Mouse (Mus musculus) CH12.LX (cell line): ENCODE measurements around the gene Hsd3b4. TPM values are rescaled to one million over a fixed set of nuclear protein-coding genes. Genes with fewer than 3 reads are reported as not detected.
"Not testable (repeated sequence)": the region's sequence is repeated elsewhere in the genome, so short reads cannot be mapped to it uniquely, and the experiment has no call there.

Experiments used
- DNase-seq: peaks from one replicate; pipeline ENCODE4 v3.0.0-alpha.2; 2013; ENCODE audit errors: extremely low read depth
- H3K27ac ChIP-seq: 2 replicates; pipeline ENCODE4 v1.5.1; 2012; ENCODE audit warnings: low read depth, mild to moderate bottlenecking, control low read depth, moderate library complexity; ENCODE audit not compliant: insufficient read depth
- H3K27me3 ChIP-seq: replicated peaks from 2 replicates; pipeline ENCODE3; 2012; ENCODE audit warnings: inconsistent platforms
- H3K36me3 ChIP-seq, 2 experiments: replicated peaks in 1 of 2; 2 replicates each; pipeline versions ENCODE3 to v1.6.1; 2012; ENCODE audit warnings: inconsistent platforms in 1 of 2, low read length in 1 of 2, mild to moderate bottlenecking in 1 of 2, mixed read lengths in 1 of 2, moderate library complexity in 1 of 2; ENCODE audit not compliant: control insufficient read depth in 1 of 2, insufficient read depth in 1 of 2
- H3K4me1 ChIP-seq, 2 experiments: 2 replicates each; pipeline ENCODE4 v1.6.1; 2012; ENCODE audit warnings: inconsistent platforms in 1 of 2, moderate library complexity in 1 of 2; ENCODE audit not compliant: insufficient read depth in 2 of 2, control insufficient read depth in 1 of 2
- H3K4me2 ChIP-seq: 2 replicates; pipeline ENCODE4 v1.6.1; 2012; ENCODE audit warnings: low read depth, mild to moderate bottlenecking, control low read depth; ENCODE audit not compliant: poor library complexity, insufficient read depth, severe bottlenecking
- H3K4me3 ChIP-seq, 3 experiments: fragments of 150-350 bp in 1 of 3; sonication (generic) in 1 of 3; replicated peaks in 1 of 3; 2 replicates each; pipeline versions ENCODE3 to v1.5.1; 2011 to 2012; ENCODE audit warnings: low read depth in 2 of 3, low read length in 2 of 3, mild to moderate bottlenecking in 2 of 3, moderate library complexity in 2 of 3, control low read depth in 1 of 3, improper control_type of control experiment in 1 of 3, inconsistent platforms in 1 of 3, mixed read lengths in 1 of 3; ENCODE audit not compliant: poor library complexity in 1 of 3
- H3K79me2 ChIP-seq: replicated peaks from 2 replicates; pipeline ENCODE4 v1.6.1; 2012; ENCODE audit warnings: mild to moderate bottlenecking, moderate library complexity; ENCODE audit not compliant: control insufficient read depth, poor library complexity, insufficient read depth, severe bottlenecking; ENCODE audit errors: extremely low read depth
- H3K9ac ChIP-seq: 2 replicates; pipeline ENCODE4 v1.6.1; 2012; ENCODE audit warnings: low read depth, mild to moderate bottlenecking, control low read depth, moderate library complexity; ENCODE audit not compliant: insufficient read depth
- H3K9me3 ChIP-seq: replicated peaks from 2 replicates; pipeline ENCODE3; 2012; ENCODE audit warnings: low read length, inconsistent platforms, mixed read lengths
- dilution Hi-C: fragments of 300-500 bp; cut with MboI; formaldehyde crosslinking; loops from 2 replicates; pipeline ENCODE4 v1.14.3; 2020; ENCODE audit warnings: low sequenced_read_pairs; ENCODE audit not compliant: extremely low pct_unique_long_range_greater_than_20kb, extremely low pct_ligation_motif_present
- in situ Hi-C: fragments of 300-500 bp; cut with MboI; formaldehyde crosslinking; loops from 3 replicates; pipeline ENCODE4 v1.14.3; 2019; ENCODE audit warnings: low sequenced_read_pairs, low pct_ligation_motif_present, low pct_unique_long_range_greater_than_20kb, mixed read lengths
- polyA plus RNA-seq: library from polyadenylated mRNA; unstranded; fragments of >175 nt; gene quantifications from 2 replicates; pipeline ENCODE4 v1.2.1, GENCODE M21; 2012; ENCODE audit warnings: low read depth; ENCODE audit not compliant: insufficient read length
- total RNA-seq, 2 experiments: library from RNA; depleted of rRNA; stranded (reverse); fragments of 300-350 nt in 1 of 2; fragments of >200 nt in 1 of 2; gene quantifications; 2 replicates each; pipeline ENCODE4 v1.2.3; 2012 to 2014

Hsd3b4 gene
- not detected in 2 replicates for total RNA-seq (2012; rRNA removed)
- not detected in 2 replicates for total RNA-seq (2014; rRNA removed)
- polyA plus RNA-seq: not detected in 2 replicates

- H3K9me3 ChIP-seq, H3K4me1 ChIP-seq, H3K4me3 ChIP-seq, H3K79me2 ChIP-seq, DNase-seq, H3K27me3 ChIP-seq, dilution Hi-C loops, H3K36me3 ChIP-seq, in situ Hi-C loops, H3K27ac ChIP-seq, H3K4me2 ChIP-seq, H3K9ac ChIP-seq: not testable (repeated sequence)
These were observed at the start of gene Hsd3b4 for GRCm38 (mm10) chr3:98510414-98510813. Gene Hsd3b4 (minus strand): TSS chr3:98510514.

GRCm38 (mm10) chr3:98550832-98551231 is 40.5 kb upstream of the Hsd3b4 start:
- H3K4me3 ChIP-seq, H3K27ac ChIP-seq, H3K9me3 ChIP-seq, H3K79me2 ChIP-seq, H3K4me2 ChIP-seq, H3K4me1 ChIP-seq, H3K9ac ChIP-seq, H3K27me3 ChIP-seq, H3K36me3 ChIP-seq, in situ Hi-C loops, DNase-seq, dilution Hi-C loops: not testable (repeated sequence)

DNA sequence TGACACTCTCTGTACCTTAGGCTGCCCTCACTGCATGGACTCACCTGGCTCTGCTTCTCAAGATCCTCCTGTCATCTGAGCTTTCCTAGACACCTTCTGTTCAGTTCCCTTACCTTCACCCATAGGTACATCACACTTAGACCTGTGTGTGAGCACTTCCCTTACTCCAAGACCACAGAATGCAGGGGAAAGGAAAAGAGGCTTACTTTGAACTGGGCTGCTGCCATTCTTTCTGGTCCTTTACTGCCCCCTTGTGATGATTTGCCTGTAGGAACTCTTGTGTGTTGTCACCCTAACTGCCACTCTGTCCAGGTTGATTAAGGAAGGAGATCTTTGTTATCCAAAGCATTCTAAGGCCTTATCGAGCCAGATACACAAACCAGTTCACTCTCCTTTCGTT is 39.9 kb upstream of the Hsd3b4 start:
- H3K79me2 ChIP-seq, dilution Hi-C loops, DNase-seq, H3K27ac ChIP-seq, H3K36me3 ChIP-seq, H3K9ac ChIP-seq, H3K4me3 ChIP-seq, H3K4me1 ChIP-seq, H3K9me3 ChIP-seq, in situ Hi-C loops, H3K27me3 ChIP-seq, H3K4me2 ChIP-seq: not testable (repeated sequence)

DNA sequence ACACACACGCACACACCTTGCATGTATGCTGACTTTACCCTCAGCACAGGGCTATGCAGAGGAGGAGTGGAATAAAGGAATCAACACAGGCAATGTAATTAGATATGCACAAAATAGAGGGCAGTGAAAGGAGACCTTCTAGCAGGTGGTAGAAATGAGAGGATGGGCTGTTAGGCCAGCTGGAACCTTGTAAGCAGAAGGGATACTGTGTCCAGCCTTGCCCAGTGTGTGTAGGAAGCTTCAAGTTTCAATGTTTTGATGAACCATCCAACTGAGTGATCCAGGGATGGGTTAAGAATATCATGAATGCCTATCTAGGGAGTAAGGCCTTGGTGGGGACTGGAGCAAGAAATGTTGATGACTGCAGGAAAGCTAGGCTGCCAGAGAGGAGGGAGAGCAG is 38.2 kb upstream of the Hsd3b4 start:
- H3K27ac ChIP-seq, H3K4me2 ChIP-seq, in situ Hi-C loops, H3K9me3 ChIP-seq, DNase-seq, H3K9ac ChIP-seq, H3K27me3 ChIP-seq, H3K79me2 ChIP-seq, H3K4me3 ChIP-seq, dilution Hi-C loops, H3K36me3 ChIP-seq, H3K4me1 ChIP-seq: not testable (repeated sequence)

DNA sequence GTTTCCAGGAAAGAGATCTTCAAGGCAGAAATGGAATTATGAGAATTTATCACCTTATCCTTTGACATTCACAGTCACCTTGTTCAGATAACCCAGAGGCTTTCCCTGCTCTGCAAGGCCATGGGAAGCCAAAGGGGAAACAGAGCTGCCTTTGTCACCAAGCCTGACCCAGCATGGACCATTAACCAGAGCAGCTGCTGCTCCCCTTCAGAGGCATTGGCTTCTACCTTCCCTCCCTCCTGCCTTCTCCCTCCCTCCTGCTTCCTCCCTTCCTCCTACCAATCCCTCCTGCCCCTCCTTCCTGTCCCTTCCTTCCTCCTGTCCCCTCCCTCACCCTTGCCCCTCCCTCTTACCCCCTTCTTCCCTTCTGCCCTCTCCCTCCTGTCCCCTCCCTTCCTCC is 37.3 kb upstream of the Hsd3b4 start:
- dilution Hi-C loops, DNase-seq, H3K27ac ChIP-seq, H3K4me2 ChIP-seq, H3K9ac ChIP-seq, H3K27me3 ChIP-seq, H3K36me3 ChIP-seq, H3K9me3 ChIP-seq, H3K4me1 ChIP-seq, H3K79me2 ChIP-seq, H3K4me3 ChIP-seq, in situ Hi-C loops: not testable (repeated sequence)

GRCm38 (mm10) chr3:98524978-98525377 is 14.7 kb upstream of the Hsd3b4 start:
- H3K4me2 ChIP-seq, H3K4me1 ChIP-seq, DNase-seq, H3K4me3 ChIP-seq, H3K27ac ChIP-seq, H3K27me3 ChIP-seq, H3K36me3 ChIP-seq, H3K79me2 ChIP-seq, H3K9ac ChIP-seq, H3K9me3 ChIP-seq, dilution Hi-C loops, in situ Hi-C loops: not testable (repeated sequence)
